Mouse (Mus musculus) lung, adult 2 months (tissue): Measurements from ENCODE around the gene Tmem259.

Source experiments
- CTCF ChIP-seq: fragments of 200-500 bp; IDR thresholded peaks from 2 replicates; pipeline ENCODE4 v1.5.1; 2011; ENCODE audit warnings: mild to moderate bottlenecking, low read length, control low read depth; ENCODE audit not compliant: insufficient read depth
- POLR2A ChIP-seq: fragments of 200-500 bp; IDR thresholded peaks from 2 replicates; pipeline ENCODE4 v1.6.1; 2011; ENCODE audit warnings: low read depth, mild to moderate bottlenecking, control low read depth, low read length, borderline replicate concordance; ENCODE audit errors: extremely low read depth

GRCm38 (mm10) chr10:80028521-80028846 is 44.4 kb upstream of the Tmem259 start:
- TF ChIP-seq CTCF (no peak), POLR2A (no peak)
